Mouse (Mus musculus): ENCODE measurements at regions not wholly inside any gene's neighbourhood (a gene's known extent, or its start where the extent isn't known, plus 50 kb on each side); places are given as distances from the start of the nearest gene placed in this dataset.
A peak's percentile ranks its signal among the peaks of the same experiment; 100 is the strongest.
"Not testable (repeated sequence)": the region's sequence is repeated elsewhere in the genome, so short reads cannot be mapped to it uniquely, and the experiment has no call there.

DNA sequence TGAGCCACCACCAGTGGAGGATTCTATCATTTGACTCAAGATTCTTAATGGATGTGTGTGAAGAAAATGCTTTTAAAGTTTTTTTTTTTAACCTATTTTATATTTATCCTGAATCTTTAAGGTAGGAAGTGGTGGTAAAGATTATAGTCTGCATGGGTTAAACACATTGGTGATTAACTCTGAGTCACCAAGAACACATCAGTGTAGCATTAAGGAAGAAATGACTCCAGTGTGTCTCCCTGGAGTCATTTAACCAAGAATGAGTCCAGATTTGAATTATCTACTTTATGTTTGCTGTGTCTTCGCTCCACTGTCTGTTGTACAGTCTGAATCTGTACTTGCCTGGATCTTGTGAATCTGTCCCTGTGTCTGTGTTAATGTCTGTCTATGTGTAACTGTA, 132.2 kb downstream of the Kcnrg start:
- ATAC-seq (replicated peaks; ENCODE audit: low read depth, poor library complexity, severe bottlenecking), result no peak

DNA sequence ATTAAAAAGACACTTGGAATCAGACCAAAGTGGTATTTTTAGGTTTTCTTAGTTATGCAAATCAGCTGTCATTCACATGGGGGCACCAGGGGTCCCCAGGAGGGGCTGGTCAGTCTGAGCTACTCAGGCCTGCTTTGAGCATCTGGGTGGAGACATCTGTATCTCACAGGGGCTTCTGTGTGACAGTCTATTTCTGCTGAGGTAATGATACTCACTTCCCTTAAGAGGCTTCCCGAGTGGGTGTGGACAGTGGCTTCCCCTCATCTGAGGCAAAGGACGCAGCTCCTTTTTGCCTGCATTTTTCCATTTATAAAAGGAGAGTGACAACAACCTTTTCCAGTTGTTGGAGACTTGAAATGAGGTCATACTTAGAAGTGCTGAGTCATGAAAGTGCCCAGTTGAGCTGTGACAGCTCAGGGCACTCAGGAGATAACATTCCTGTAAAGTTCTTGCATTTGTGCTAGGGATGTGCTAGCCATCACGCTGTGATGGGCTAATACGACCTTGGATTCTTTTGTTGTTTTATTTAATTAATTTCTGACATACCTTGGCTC, 136.7 kb downstream of the Kcnrg start:
- peak; percentile 42; the same call in 1 of the 2 replicates for ATAC-seq (replicated peaks; ENCODE audit: low read depth, poor library complexity, severe bottlenecking)

DNA sequence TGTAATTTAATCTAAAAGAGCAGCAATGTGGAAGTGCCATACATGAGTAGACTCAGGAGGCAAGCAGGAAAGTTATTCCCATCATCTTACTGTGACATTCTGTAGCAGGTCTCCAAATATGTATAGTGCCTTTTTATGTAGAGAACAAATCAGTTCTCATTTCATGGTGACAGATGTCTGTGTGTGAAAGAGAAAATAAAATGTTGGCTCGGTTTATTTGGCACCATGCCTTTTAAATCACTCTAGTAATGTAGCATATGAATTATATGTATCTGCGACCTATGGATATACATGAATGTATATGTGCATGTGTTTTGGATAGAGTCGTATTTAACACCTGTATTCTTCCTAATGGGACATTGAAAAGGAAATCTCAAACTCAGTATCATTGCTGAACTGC, 146.2 kb downstream of the Kcnrg start:
- no peak for ATAC-seq (replicated peaks; ENCODE audit: low read depth, poor library complexity, severe bottlenecking)

DNA sequence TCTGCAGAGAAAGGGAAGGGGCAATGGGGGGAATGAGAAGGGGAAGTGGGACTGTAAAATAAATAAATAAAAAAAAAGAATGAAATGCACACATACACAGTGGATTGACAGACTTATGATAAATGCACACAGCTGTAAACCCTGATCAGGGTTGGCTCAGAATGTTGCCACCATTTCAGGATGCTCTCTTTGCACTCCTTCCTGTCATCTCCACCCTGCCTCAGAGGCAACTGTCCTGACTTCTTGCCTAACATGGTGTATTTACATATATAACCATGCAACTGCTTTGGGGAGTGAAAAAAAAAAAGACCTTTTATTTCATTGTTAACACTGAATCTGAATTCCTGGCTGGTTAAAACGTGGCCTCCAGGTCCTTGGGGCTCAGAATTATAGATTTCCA, 149.4 kb downstream of the Kcnrg start:
- peak; percentile 59 for ATAC-seq (replicated peaks; ENCODE audit: low read depth, poor library complexity, severe bottlenecking)

DNA sequence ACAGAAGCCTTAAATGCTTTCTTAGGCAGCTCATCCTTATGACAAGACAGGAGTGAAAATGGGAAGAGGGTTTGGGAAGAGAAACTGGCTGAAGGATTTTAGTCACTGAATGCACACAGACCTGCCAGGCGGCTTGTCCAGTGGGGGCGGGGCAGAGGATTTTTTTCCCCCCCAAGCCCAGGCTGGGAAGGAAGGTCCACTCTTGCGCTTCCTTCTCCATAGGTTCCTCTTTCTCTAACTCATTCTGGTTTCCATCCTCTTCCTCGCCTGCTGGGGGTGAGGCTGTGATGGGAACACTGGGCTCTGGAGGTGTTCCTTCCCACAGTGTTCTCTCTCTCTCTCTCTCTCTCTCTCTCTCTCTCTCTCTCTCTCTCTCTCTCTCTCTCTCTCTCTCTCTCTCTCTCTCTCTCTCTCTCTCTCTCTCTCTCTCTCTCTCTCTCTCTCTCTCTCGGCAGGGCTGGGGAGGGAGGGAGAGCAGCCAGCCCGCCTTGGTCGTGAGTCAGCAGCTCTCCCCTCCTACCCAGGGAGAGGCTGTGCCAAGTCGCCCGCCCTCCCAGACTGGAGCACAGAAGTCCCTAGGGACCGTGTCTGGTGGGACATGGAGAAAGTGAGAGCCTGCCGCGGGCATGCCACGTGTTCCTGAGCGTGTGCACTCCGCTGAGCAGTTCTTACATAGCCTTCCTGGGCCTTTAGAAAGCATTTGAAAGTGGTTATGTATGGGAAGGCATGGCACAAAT, 150.0 kb downstream of the Kcnrg start:
- ATAC-seq (replicated peaks; ENCODE audit: low read depth, poor library complexity, severe bottlenecking), result peak; percentile 83

DNA sequence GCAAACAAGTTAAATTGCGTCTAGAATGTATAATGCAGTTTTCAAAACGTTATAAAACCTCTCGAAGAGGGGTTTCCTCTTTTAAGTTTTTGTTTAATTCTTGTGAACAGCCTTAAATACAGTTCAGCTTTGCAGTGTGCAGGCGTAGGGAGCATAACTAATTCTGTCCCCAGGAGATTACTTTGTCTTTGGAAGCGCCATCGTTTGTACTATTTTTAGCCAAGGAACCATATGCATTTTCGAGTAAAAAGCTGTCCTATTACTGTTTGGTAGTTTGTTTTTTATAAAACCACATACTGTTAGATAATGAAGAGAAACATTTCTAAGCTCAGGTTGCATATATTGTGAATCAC, 150.5 kb downstream of the Kcnrg start:
- peak; percentile 19; the same call in 1 of the 2 replicates for ATAC-seq (replicated peaks; ENCODE audit: low read depth, poor library complexity, severe bottlenecking)

DNA sequence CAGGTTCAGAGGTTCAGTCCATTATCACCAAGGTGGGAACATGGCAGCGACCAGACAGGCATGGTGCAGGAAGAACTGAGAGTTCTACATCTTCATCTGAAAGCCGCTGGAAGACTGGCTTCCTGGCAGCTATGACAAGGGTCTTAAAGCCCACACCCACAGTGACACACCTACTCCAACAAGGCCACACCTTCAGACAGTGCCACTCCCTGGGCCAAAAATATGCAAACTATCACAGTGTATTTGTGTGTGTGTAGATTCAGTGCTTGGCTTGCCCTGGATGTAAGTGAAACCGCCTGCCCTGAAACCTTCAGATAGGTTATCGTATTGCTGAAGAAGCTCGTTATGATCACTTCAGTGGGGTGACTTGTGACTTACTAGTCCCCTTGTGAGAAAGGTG, 151.3 kb downstream of the Kcnrg start:
- ATAC-seq (replicated peaks; ENCODE audit: low read depth, poor library complexity, severe bottlenecking), result no peak

DNA sequence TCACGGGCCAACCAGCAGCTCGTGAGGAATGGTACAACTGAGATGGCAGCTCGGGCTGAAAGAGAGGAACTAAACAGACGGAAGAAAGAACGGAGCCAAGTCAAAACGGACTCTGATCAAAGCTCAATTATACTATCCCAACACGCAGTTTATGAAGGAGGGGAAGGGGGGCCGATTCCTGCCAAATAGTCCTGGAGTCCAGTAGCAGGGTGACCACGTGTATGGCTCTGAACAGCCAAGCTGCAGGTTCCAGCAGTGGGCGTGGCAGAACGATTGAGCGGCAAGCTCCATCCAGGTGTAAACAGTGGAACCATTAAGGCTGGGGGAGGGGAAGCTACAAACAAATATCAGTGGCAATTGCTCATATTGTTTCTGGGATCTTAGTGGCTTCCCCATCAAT, 152.9 kb downstream of the Kcnrg start:
- ATAC-seq (replicated peaks; ENCODE audit: low read depth, poor library complexity, severe bottlenecking), result not testable (repeated sequence)

DNA sequence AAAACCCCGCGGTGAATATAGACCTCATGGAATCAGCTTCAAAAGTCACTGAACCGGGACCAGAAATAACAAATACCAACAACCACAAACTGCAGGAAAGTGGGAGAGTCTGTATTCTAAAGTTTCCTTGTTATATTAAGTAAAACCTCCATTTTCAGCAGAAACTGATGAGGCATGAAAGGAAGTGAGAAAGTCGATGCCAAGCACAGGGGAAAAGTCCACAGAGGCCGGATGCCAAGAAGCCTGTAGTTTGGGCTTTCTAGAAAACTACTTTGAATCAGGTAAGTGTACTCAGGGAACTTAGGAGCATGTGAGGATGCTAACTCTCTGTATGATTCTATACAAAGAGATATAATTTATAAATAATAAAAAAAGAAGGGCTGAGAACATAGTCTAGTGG, 154.8 kb downstream of the Kcnrg start:
- no peak for ATAC-seq (replicated peaks; ENCODE audit: low read depth, poor library complexity, severe bottlenecking)

DNA sequence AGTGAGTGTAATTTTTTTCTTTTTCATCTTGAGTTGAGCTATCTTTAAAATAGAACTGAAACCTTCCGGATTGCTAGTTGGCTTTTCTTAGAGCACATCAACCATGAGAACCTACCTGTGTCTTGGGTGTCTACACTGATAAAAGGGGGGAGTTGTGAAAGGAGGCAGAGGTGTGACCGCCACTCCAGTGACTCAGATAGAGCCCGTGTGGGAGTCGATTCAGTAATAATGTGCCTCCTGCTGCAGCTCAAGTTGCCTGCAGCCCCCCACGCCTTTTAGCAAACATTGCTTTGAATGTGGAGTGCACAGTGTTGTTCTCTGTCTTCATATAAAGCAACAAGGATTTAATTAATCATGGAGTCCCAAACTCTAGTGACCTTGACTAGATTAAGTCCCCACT, 162.6 kb downstream of the Kcnrg start:
- ATAC-seq (replicated peaks; ENCODE audit: low read depth, poor library complexity, severe bottlenecking), result no peak

DNA sequence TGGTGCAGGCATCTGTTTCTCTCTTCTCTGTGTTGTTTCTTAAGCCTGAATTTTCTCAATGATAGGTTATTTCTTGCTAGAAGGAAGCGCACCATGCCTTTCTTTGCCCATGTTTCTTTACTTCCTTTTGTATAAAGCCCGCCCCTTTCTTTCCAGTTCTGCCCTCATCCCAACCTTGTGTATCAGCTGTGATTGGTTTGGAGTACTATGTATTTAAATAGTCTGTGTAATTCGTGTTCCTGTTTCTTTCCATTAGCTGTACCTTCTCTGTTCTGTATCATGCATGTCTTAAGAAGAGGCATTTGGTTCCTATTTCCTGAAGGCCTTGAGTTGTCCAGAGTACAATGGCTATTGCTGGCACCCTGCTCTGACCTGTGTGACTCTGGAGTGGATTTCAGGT, 166.9 kb downstream of the Kcnrg start:
- ATAC-seq (replicated peaks; ENCODE audit: low read depth, poor library complexity, severe bottlenecking), result no peak

DNA sequence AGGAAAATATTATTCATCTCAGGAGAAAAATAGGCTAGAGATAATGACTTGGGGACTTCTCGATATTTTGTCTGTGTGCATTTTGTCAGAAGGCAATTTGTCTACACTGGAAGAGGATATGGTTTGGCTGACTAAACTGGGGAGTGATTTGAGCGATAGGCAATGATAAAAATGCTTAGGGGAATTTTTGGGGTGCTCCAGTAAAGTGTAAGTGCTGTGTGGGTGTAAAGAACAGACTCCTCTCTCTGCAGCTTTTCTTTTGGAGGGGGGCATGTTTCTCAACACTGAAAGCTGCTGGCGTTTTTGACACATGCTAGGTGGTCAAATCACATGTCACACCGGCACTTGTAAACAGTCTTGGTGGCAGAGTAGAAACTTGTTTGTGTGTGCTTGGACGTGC, 171.4 kb downstream of the Kcnrg start:
- ATAC-seq (replicated peaks; ENCODE audit: low read depth, poor library complexity, severe bottlenecking), result no peak

DNA sequence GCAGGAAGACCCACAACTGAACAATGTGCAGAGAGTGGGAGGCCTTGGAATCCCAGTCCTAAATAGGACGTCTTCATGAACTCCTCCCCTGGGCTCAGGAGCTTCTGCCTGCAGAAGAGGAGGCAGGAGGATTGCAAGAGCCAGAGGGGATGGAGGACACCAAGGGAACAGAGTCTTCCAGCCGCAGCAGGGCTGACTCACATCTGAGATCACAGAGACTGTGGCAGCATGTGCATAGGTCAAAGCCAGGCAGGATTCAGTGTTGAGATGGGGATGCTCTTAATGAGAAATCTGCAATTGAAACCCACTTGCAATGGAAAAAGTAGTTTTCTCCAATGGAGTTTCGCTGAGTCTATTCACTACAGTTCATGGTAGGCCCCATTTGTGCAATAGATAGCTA, 175.9 kb downstream of the Kcnrg start:
- no peak for ATAC-seq (replicated peaks; ENCODE audit: low read depth, poor library complexity, severe bottlenecking)

DNA sequence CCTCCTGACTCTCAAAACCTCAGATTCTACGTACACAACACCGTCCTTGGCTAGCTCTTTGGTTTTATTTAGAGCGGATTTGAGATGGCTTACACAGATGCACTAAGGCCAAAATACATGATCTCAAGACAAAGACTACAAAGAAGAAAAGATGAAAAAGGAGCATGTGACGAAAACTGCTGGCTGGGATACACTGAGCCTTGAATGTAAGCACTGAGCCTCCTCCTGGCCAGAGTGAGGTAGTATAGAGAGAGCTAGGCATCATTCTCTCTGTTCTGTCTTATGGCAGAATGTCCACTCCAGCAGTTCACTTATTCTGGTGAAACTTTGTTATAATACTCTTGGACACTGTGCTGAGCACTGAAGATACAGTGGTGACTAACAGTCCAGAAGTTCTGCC, 177.4 kb downstream of the Kcnrg start:
- no peak for ATAC-seq (replicated peaks; ENCODE audit: low read depth, poor library complexity, severe bottlenecking)

DNA sequence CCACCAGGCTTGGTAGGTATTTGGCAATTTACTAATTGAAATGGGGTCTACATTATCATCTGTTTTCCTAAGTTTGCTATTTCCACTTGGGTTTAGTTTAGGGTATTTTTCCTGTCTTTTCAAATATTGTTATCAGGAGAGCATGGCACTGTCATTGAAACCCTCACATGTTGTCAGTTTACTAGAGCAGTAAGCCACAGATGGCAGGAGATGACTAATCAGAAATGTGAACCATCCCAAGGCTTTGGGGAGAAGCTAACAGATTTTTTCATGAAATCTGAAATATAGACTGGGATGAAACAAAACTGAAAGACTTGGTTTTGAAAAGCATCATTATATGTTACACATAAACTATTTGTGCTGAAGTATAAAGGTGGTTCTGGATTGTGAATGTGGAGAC, 178.8 kb downstream of the Kcnrg start:
- ATAC-seq (replicated peaks; ENCODE audit: low read depth, poor library complexity, severe bottlenecking), result no peak

DNA sequence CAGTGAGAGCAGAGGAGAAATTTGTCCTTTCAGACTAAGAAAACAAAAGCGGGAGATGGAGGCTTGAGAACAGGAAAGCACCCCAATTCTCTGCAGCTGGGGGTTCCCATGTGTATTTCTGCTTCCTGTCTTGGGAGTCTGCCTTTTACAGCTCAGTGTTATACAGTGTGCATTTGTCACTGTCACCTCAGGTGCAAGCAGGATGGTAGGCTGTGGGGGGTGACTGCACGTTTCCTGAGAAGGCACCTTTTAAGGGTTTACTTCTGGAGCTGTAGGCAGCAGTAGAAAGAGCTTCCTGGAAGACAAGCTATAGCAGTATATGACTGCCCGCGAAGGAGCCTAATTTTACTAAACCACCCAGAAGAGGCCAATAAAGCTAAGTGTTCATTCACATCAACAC, 180.5 kb downstream of the Kcnrg start:
- no peak for ATAC-seq (replicated peaks; ENCODE audit: low read depth, poor library complexity, severe bottlenecking)

DNA sequence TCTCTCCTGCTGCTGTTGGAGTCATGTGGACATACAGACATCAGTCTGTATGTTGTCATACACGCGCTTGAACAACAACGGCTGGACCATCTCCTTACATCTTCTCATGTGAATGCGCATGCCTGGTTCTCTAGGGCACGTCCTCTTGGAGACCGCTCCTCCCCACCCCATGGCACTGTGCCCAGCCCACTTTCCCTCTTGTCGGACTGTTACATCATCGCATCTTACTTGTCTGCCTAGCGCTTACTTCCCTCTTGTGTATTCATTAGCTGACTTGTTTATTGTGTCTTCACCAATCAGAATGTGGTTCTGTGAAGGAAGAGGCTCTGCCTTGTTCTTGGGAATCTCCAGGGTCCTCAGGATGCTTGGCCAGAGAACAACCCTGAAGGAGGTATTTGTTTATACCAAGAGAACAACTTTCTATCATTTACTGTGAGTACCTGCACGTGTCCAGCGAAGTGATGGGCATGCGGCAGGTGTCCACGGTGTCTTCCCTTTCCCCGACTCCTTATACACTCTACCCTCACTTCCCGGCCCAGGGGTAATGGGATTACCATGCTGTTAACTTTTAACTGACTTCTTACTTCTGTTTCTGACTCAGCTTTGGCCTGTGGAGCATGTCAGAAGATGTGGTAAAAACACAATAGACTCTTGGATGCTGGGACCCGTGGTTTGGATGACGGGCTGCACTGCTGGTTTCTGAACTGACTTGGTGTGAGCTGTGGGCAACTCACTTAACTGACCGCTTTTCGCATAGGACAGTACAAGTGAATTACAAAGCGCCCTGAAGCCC, 181.9 kb downstream of the Kcnrg start:
- ATAC-seq (replicated peaks; ENCODE audit: low read depth, poor library complexity, severe bottlenecking), result peak; percentile 78

DNA sequence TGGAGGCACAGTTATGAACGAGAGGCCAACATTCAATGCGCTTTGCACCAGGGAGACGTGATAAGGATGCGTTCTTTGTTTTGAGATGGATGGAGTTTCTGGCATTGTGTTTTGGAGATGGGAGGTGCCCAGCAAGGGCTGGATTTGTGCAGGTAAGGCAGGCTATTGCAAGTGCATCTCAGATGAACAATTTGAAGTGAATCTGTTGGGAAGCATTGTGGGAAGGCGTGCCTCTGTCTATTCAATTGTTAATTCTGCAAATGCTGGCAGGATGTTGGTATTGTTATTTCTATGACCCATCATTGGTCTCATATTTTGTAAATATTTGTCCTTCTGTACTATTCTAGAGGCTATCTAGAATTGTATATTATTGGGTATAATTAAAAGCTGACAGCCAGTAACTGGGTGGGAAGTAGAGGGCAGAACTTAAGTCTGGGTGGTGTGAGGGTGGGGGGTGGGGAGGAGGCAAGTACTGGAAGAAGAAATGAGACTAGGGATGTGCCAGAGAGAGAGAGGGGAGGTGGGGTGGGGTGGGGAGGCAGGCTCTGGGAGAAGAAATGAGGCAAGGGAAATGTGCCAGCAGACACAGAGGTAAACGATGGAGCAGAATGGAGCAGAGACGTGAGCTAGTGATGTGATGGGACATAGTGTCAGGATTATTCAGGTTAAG, 188.9 kb downstream of the Kcnrg start:
- ATAC-seq (replicated peaks; ENCODE audit: low read depth, poor library complexity, severe bottlenecking), result no peak

DNA sequence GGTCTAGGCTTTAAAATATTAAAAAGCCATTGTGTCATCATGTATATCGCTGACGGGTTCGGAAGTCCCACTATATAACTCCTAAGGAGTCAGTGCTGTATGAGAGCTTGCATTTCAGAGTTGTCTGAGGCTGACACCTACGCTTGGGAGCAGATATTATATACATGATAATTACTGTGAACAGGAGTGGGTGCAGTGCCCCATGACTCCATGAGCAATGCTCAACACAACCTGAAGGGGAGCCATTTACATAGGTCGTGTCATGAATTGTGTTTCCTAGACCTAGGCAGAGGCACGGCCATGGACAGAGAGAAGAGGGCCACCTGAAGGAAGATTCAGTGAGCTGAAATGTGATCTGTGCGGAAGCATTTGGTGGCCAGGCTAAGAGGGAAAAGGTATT, 189.4 kb downstream of the Kcnrg start:
- ATAC-seq (replicated peaks; ENCODE audit: low read depth, poor library complexity, severe bottlenecking), result no peak

DNA sequence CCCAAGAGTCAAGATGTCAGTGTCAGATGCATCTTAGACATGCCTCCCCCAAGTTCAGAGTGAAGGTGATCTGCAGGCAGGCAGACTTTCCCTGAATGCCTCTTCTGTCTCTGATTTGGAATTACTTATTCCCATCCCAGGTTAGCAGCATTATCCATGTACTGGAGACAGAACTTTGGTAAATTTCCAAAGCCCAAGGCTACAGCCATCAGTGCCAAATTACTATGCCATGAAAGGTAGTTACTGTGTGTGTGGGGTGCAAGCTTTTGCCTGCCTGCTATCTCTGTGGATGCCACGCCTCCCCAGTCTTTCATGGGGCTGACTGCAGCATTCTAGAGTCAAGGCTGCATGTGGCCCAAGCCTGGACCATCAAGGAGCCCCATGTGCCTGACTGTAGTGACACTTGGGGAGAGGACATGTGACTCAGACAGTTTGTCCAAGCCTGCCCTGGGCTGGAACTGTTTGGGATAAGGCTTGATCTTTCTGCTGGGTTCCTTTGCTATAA, 196.2 kb downstream of the Kcnrg start:
- ATAC-seq (replicated peaks; ENCODE audit: low read depth, poor library complexity, severe bottlenecking), result no peak

DNA sequence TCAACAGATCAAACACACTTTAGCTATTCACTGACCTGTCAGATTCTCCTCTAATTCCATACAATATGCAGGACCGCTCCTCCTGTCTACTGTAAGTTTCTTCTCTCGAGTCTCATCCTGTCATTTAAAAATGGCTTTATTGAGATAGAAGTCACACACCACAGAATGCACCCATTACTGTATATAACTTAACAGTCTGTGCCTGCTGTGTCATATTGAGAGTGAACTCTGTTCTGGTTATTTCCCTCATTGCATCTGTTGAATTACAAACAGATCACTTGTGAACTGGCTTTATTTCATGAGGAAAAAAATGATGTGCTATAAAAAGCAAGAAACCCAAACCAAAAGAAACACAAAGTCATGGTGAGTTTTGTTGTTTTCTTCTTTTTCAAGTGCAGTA, 198.2 kb downstream of the Kcnrg start:
- no peak for ATAC-seq (replicated peaks; ENCODE audit: low read depth, poor library complexity, severe bottlenecking)
